Mouse (Mus musculus): Measurements from ENCODE around the gene Capn1.
A peak's percentile ranks its signal among the peaks of the same experiment; 100 is the strongest.

The Capn1 gene

GRCm38 (mm10) chr19:5990033-5990432 is 25.7 kb downstream of the Capn1 start:
- no peak for DNase-seq (ENCODE audit: low read depth, low spot score)

GRCm38 (mm10) chr19:5989585-5989984 is 26.1 kb downstream of the Capn1 start:
- no peak for DNase-seq (ENCODE audit: low read depth, low spot score)

- DNase-seq (ENCODE audit: low read depth, low spot score) = peak; percentile 86
Measured at GRCm38 (mm10) chr19:5988815-5989452, 26.8 kb downstream of the Capn1 start.

- no peak for DNase-seq (ENCODE audit: low read depth, low spot score)
Measured at GRCm38 (mm10) chr19:5988027-5988814, 27.5 kb downstream of the Capn1 start.

- no peak for DNase-seq (ENCODE audit: low read depth, low spot score)
Measured at GRCm38 (mm10) chr19:5986043-5986442, 29.7 kb downstream of the Capn1 start, which contains the start of gene Slc22a20. Slc22a20 (minus strand) TSS chr19:5986143.

GRCm38 (mm10) chr19:5980477-5980876 is 35.2 kb downstream of the Capn1 start:
- DNase-seq (ENCODE audit: low read depth, low spot score) = no peak

- no peak for DNase-seq (ENCODE audit: low read depth, low spot score)
Measured at GRCm38 (mm10) chr19:5977717-5978116, 38.0 kb downstream of the Capn1 start.

GRCm38 (mm10) chr19:5975676-5976075 is 40.0 kb downstream of the Capn1 start:
- no peak for DNase-seq (ENCODE audit: low read depth, low spot score)

GRCm38 (mm10) chr19:5975112-5975511 is 40.6 kb downstream of the Capn1 start:
- DNase-seq (ENCODE audit: low read depth, low spot score) = no peak

- no peak for DNase-seq (ENCODE audit: low read depth, low spot score)
Measured at GRCm38 (mm10) chr19:5967664-5968063, 48.0 kb downstream of the Capn1 start.

GRCm38 (mm10) chr19:5966786-5967185 is 48.9 kb downstream of the Capn1 start:
- DNase-seq (ENCODE audit: low read depth, low spot score) = peak; percentile 79

- no peak for DNase-seq (ENCODE audit: low read depth, low spot score)
Measured at GRCm38 (mm10) chr19:5965910-5966309, 49.8 kb downstream of the Capn1 start.

GRCm38 (mm10) chr19:5965280-5965679 is 50.4 kb downstream of the Capn1 start:
- DNase-seq (ENCODE audit: low read depth, low spot score) = peak; percentile 87

GRCm38 (mm10) chr19:5964804-5965203 is 50.9 kb downstream of the Capn1 start:
- no peak for DNase-seq (ENCODE audit: low read depth, low spot score)

- peak; percentile 94 for DNase-seq (ENCODE audit: low read depth, low spot score)
Measured at GRCm38 (mm10) chr19:5963883-5964562, 51.7 kb downstream of the Capn1 start, which contains the start of gene Pola2. Pola2 (minus strand) TSS chr19:5964202.

- peak; percentile 40 for DNase-seq (ENCODE audit: low read depth, low spot score)
Measured at GRCm38 (mm10) chr19:5962651-5963050, 53.0 kb downstream of the Capn1 start.

- DNase-seq (ENCODE audit: low read depth, low spot score) = no peak
Measured at GRCm38 (mm10) chr19:5957371-5957770, 58.3 kb downstream of the Capn1 start.

GRCm38 (mm10) chr19:5956685-5957084 is 59.0 kb downstream of the Capn1 start:
- DNase-seq (ENCODE audit: low read depth, low spot score) = peak; percentile 87

GRCm38 (mm10) chr19:5955704-5956670 is 59.7 kb downstream of the Capn1 start:
- peak; percentile 37 for DNase-seq (ENCODE audit: low read depth, low spot score)

GRCm38 (mm10) chr19:5954936-5955335 is 60.8 kb downstream of the Capn1 start:
- DNase-seq (ENCODE audit: low read depth, low spot score) = no peak

- peak; percentile 63 for DNase-seq (ENCODE audit: low read depth, low spot score)
Measured at GRCm38 (mm10) chr19:5954031-5954710, 61.5 kb downstream of the Capn1 start.

All from ZHBTc4 (cell line).